Mouse (Mus musculus): ENCODE measurements at regions not wholly inside any gene's neighbourhood (a gene's known extent, or its start where the extent isn't known, plus 50 kb on each side); places are given as distances from the start of the nearest gene placed in this dataset.

DNA sequence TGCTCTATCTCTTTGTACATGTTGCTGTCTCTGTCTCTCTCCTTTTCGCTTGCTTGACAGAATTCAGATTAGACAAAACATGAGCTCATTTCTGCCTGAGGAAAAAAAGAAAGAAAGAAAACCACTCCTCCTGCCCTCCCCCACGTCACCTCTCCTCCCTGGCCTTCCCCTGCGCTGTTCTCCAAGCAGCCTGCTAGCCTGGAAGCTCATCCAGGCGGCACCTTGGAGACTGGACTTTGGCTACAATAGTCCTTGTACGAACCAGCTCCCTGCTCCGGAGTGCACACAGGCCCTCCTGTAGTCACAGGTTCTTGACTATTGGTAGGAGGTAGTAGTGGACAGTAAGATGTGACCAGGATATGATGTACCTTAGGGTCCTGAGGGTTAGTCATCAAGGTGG lies 79.4 kb downstream of the Pja1 start:
- WGBS: 73% methylated on average over 6 of the region's 6 CpGs

DNA sequence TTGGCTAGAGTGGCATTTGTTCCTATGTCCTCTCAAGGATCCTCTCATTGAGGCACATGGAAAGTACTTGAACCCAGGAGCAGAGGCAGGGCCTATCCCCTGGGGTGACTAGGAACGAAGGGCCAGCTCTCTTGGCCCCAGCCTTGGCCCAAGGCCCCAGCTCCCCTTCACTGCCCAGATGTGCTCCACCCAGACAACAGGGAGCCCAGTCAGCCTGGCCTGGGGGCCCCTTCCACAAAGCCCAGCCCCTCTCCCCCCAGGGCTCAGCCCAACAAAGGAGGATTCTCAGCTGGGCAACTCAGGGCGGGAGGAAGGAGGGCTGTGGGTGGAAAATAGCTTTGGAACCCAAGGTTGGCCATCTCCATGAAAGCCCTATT lies 80.6 kb downstream of the Pja1 start:
- H3K4me2 ChIP-seq: no peak overlapping the region
- WGBS: 78% methylated on average over 2 of the region's 2 CpGs
- H3K9me3 ChIP-seq (replicated peaks): no peaks in the 10 kb centered on the region
- no peak overlapping the region for H3K4me3 ChIP-seq
- no peaks in the 10 kb centered on the region for H3K4me1 ChIP-seq (replicated peaks)
- ATAC-seq (replicated peaks; ENCODE audit: insufficient number of reproducible peaks, insufficient read depth, low FRiP score, low read depth): no peak
- no peaks in the 10 kb centered on the region for H3K36me3 ChIP-seq
- peaks cover 10% of the 10 kb centered on the region for H3K27me3 ChIP-seq
- no peak overlapping the region for H3K27ac ChIP-seq
- no peak overlapping the region for H3K9ac ChIP-seq

More for the DNA sequence above, 79.4 kb downstream of the Pja1 start:
- Histone ChIP-seq H3K4me3 (no peak overlapping the region), H3K4me1 (replicated peaks) (no peaks in the 10 kb centered on the region), H3K9me3 (replicated peaks) (no peaks in the 10 kb centered on the region), H3K9ac (no peak overlapping the region), H3K27ac (no peak overlapping the region), H3K4me2 (no peak overlapping the region), H3K27me3 (peaks cover 11% of the 10 kb centered on the region; the same call in 1 of the 2 replicates), H3K36me3 (no peaks in the 10 kb centered on the region)
- no peak for ATAC-seq (replicated peaks; ENCODE audit: insufficient number of reproducible peaks, insufficient read depth, low FRiP score, low read depth)

DNA sequence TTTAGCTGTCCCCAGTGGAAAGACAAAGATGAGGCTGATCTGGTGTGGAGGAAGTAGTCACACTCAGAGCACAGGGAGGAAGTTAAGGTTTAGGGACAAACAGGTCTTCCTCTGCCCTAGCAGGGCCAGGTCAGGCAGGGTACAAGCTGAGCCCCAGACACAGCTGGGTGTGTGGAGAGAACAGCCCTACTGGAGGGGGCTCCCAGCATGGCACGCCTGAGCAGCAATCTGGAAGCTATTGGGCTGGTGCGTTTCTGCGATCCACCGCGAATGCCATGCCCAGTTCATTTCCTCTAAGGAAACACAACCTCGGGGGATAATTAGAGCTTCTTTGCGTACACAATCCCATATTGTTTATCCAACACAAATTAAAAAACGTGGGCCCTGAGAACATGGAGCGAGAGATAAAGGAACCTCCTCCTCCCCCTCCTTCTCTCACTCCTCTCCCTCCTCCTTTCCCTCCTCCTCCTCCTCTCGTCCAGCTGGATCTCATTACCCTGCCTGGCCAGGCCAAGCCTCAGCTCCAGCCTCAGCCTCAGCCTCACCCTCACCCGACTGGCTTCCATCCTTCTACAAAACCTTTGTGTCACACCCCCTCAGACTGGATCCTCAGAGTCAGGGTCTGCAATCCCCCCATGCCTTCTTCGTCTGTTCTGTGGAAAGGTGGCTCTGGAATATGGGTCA lies 81.2 kb downstream of the Pja1 start:
- Histone ChIP-seq H3K9me3 (replicated peaks) (no peaks in the 10 kb centered on the region), H3K4me2 (no peak overlapping the region), H3K4me3 (no peak overlapping the region), H3K4me1 (replicated peaks) (no peaks in the 10 kb centered on the region), H3K27me3 (peaks cover 13% of the 10 kb centered on the region), H3K36me3 (no peaks in the 10 kb centered on the region), H3K27ac (no peak overlapping the region), H3K9ac (no peak overlapping the region)
- WGBS: 53% methylated on average over 12 of the region's 12 CpGs
- ATAC-seq (replicated peaks; ENCODE audit: insufficient number of reproducible peaks, insufficient read depth, low FRiP score, low read depth): no peak

DNA sequence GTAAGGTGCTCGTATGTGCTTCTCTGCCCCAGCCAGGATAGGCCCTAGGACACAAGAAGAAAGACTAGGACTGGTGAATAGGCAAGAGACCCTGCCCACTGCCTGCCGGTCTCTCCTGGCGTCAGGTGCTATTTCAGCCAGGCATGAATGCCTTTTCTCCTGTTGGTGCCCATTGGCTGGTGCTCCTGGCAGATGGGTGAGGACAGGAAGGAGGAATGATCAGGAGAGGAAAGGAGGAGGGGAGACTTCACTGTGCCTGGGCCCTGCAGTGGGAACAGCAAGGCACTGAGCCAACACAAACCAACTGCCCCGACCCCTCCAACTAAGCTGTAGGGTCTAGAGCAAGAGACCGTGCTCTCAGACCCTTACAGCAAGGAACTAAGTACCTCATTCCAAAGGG lies 100.4 kb downstream of the Pja1 start:
- no peak overlapping the region for H3K4me3 ChIP-seq
- no peaks in the 10 kb centered on the region for H3K36me3 ChIP-seq
- H3K27me3 ChIP-seq: peaks cover 42% of the 10 kb centered on the region
- no peaks in the 10 kb centered on the region for H3K4me1 ChIP-seq (replicated peaks)
- H3K27ac ChIP-seq: no peak overlapping the region
- no peak for ATAC-seq (replicated peaks; ENCODE audit: insufficient number of reproducible peaks, insufficient read depth, low FRiP score, low read depth)
- 74% methylated on average over 5 of the region's 5 CpGs for WGBS
- H3K4me2 ChIP-seq: no peak overlapping the region
- H3K9ac ChIP-seq: no peak overlapping the region
- H3K9me3 ChIP-seq (replicated peaks): no peaks in the 10 kb centered on the region

DNA sequence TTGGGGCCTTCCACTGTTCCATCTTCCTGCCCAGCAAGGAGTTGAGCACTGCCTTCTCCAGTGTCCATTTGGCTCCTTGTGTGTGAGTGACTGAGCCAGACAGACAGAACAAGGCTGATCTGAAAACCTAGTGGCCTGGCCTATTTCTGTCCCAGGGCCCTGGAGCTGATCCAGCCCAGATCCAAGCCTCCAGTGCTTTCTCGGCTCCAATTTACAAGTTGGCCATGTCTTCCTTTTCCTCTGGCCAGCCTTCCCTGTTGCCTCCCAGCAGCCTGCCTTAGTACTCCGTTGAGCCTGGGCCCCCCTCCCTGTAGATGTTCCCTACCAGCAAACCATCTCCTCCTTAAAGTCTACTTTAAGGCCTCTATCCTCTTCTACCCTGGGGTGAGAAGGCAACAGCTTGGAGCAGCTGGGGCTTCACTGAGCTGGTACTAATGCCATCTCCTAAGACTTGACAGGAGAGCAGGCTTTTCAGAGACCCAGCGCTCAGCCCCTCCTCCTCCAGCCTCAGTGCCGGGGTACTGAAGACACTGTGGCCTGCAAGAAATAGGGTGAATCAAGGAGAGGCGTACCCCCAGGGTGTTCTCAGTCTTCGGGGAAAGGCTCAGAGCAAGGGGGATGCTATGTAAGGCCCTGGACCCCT lies 101.7 kb downstream of the Pja1 start:
- no peak overlapping the region for H3K27ac ChIP-seq
- no peak overlapping the region for H3K9ac ChIP-seq
- no peaks in the 10 kb centered on the region for H3K36me3 ChIP-seq
- no peaks in the 10 kb centered on the region for H3K4me1 ChIP-seq (replicated peaks)
- H3K4me2 ChIP-seq: no peak overlapping the region
- whole genome bisulfite sequencing: 66% methylated on average over 6 of the region's 6 CpGs
- no peak for ATAC-seq (replicated peaks; ENCODE audit: insufficient number of reproducible peaks, insufficient read depth, low FRiP score, low read depth)
- no peak overlapping the region for H3K4me3 ChIP-seq
- no peaks in the 10 kb centered on the region for H3K9me3 ChIP-seq (replicated peaks)
- peaks cover 37% of the 10 kb centered on the region for H3K27me3 ChIP-seq

DNA sequence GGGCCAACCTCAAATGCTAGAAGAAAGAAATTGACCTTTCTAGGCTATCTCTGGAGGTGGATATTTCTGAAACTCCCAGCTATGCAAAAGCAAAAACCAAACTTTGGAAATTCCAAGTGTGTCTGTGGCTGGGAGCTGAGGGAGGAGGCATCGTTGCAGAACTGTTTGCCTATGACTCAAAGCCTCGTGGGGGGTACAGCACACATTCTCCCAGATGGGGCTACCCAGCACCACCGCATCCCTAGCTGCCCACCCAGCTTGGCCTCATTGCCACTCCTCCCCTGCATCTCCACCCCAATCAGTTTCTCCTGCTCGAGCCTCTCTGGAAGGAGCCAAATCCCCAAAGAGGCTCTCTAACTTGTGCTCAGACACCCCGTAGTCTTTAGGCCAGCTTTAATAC lies 107.0 kb downstream of the Pja1 start:
- no peak overlapping the region for H3K9ac ChIP-seq
- H3K9me3 ChIP-seq (replicated peaks): no peaks in the 10 kb centered on the region
- WGBS: 67% methylated on average over 5 of the region's 5 CpGs
- no peak for ATAC-seq (replicated peaks; ENCODE audit: insufficient number of reproducible peaks, insufficient read depth, low FRiP score, low read depth)
- H3K36me3 ChIP-seq: no peaks in the 10 kb centered on the region
- H3K27me3 ChIP-seq: peaks cover 23% of the 10 kb centered on the region
- H3K27ac ChIP-seq: no peak overlapping the region
- H3K4me3 ChIP-seq: no peak overlapping the region
- peaks cover 6% of the 10 kb centered on the region for H3K4me1 ChIP-seq (replicated peaks)
- no peak overlapping the region for H3K4me2 ChIP-seq

DNA sequence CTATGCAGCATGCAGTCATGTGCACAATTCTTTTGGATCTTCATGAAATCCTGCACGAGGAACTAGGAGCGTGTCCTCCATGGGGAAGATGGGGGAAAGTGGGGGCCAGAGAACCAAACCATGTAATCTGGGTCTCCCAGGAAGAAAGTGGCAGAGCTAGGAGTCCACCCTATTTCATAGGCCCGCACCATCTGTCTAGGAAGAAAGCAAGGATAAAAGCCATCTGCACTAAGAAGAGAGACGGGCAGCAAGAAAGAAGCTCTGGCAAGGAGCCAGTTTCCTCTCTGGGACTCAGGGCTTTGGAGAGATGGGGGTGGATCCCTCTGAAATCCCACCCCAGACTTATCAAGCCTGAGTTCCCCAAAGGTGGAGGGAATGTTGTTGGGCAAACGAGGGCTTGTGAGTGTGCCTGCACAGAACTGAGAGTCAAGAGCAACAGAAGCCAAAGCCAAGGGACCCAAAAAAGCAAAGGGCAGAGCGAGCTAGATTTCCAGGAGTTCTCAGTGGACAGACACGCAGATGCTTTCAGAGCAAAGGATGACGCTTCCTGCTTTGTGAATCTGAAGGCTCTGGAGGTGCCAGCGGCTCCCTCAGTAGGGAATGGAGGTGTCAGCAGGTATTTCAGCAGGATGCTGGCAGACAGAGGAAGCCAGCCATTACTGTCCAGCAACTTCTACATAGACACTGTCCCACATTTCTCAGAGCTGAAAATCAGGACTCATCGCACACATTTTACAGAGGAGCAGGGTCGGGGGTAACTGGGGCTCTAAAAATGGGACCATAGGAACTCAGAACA lies 110.8 kb downstream of the Pja1 start:
- ATAC-seq (replicated peaks; ENCODE audit: insufficient number of reproducible peaks, insufficient read depth, low FRiP score, low read depth): no peak
- no peak overlapping the region for H3K4me3 ChIP-seq
- H3K4me1 ChIP-seq (replicated peaks): peaks cover 19% of the 10 kb centered on the region
- H3K36me3 ChIP-seq: no peaks in the 10 kb centered on the region
- H3K9ac ChIP-seq: no peak overlapping the region
- H3K27ac ChIP-seq: no peak overlapping the region
- WGBS: 48% methylated on average over 11 of the region's 11 CpGs
- H3K4me2 ChIP-seq: no peak overlapping the region
- H3K27me3 ChIP-seq: peaks cover 18% of the 10 kb centered on the region
- H3K9me3 ChIP-seq (replicated peaks): no peaks in the 10 kb centered on the region

DNA sequence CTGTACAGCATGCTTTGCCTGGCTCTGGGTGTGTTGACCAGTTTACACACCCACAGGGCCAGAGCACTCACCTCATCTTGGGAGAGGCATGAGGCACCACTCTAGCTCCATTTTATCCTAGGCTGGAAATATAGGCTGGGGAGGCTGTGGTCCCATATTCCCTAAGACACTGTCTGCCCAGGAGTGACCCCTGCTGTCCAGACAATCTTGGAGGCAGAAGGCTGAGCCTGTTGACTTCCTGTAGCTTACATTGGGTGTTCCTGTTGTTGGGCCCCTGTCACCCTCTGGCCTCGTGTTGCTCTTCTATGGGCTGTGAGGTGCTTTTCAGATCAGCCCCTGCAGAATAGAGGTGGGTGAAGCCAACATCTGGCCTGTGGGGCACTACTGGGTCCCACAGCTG lies 112.3 kb downstream of the Pja1 start:
- H3K4me2 ChIP-seq: no peak overlapping the region
- H3K9me3 ChIP-seq (replicated peaks): no peaks in the 10 kb centered on the region
- no peaks in the 10 kb centered on the region for H3K36me3 ChIP-seq
- ATAC-seq (replicated peaks; ENCODE audit: insufficient number of reproducible peaks, insufficient read depth, low FRiP score, low read depth): no peak
- 50% methylated on average over 1 of the region's 1 CpGs for WGBS
- no peak overlapping the region for H3K4me3 ChIP-seq
- peaks cover 22% of the 10 kb centered on the region for H3K27me3 ChIP-seq
- H3K27ac ChIP-seq: peak overlapping the region; percentile 49; the same call in 1 of the 2 replicates
- no peak overlapping the region for H3K9ac ChIP-seq
- H3K4me1 ChIP-seq (replicated peaks): peaks cover 19% of the 10 kb centered on the region

DNA sequence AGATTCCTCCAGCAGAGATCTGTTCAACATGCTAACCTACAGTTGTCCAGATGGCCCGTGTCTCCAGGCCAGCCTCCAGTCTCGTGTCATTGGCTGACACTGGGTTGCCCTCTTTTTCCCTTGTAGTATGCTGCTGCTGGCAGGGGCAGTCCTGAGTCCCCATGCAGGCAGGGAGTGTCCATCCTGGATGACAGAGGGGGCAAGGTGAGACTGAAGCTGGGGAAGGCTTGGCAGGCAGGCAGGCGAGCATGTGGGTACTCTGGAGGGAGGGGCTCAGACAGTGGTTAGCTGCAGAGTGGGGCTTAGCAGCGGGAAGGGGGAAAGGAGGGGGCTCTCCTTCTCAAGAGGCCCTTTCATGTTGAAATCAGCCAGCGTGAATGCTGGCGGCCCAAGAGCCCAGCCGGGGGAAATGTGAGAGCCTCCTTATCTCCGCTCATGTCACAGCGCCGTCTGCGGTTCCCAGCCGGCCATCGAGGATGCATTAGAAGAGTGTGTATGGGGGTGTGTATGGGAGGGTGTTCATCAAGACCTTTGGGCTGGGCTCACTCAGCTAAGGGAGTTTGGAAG lies 112.9 kb downstream of the Pja1 start:
- no peaks in the 10 kb centered on the region for H3K9me3 ChIP-seq (replicated peaks)
- 0 out of 2 replicates have a peak overlapping the region, but pooled peaks have one; percentile 23 for H3K4me2 ChIP-seq
- H3K4me1 ChIP-seq (replicated peaks): peaks cover 19% of the 10 kb centered on the region
- H3K27me3 ChIP-seq: peaks cover 21% of the 10 kb centered on the region
- ATAC-seq (replicated peaks; ENCODE audit: insufficient number of reproducible peaks, insufficient read depth, low FRiP score, low read depth): peak; percentile 68
- H3K27ac ChIP-seq: peak overlapping the region; percentile 49
- H3K4me3 ChIP-seq: no peak overlapping the region
- H3K9ac ChIP-seq: no peak overlapping the region
- no peaks in the 10 kb centered on the region for H3K36me3 ChIP-seq
- WGBS: 31% methylated on average over 13 of the region's 13 CpGs

DNA sequence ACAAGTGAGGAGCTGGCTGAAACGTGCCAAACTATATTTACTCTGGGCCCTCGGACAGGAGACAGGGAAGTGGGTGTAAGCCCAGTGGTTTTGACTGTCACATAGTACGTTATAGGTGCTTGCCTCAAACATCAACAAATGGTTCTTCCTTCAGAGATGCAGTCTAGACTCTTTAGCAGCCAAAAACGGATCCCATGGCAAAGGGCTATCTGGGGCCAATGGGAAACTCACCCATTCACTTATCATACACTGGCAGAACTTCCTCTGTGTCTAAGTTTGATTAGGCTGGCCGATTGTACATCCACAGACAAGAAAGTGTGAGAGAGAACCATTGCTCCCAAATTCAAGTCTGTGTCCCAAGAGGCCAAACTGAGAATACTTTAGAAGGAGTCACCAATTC lies 115.9 kb downstream of the Pja1 start:
- Histone ChIP-seq H3K4me1 (replicated peaks) (peaks cover 15% of the 10 kb centered on the region), H3K36me3 (no peaks in the 10 kb centered on the region), H3K9me3 (replicated peaks) (no peaks in the 10 kb centered on the region), H3K9ac (no peak overlapping the region), H3K27ac (no peak overlapping the region), H3K4me2 (no peak overlapping the region), H3K27me3 (peaks cover 14% of the 10 kb centered on the region), H3K4me3 (no peak overlapping the region)
- no peak for ATAC-seq (replicated peaks; ENCODE audit: insufficient number of reproducible peaks, insufficient read depth, low FRiP score, low read depth)
- WGBS: 64% methylated on average over 5 of the region's 5 CpGs

DNA sequence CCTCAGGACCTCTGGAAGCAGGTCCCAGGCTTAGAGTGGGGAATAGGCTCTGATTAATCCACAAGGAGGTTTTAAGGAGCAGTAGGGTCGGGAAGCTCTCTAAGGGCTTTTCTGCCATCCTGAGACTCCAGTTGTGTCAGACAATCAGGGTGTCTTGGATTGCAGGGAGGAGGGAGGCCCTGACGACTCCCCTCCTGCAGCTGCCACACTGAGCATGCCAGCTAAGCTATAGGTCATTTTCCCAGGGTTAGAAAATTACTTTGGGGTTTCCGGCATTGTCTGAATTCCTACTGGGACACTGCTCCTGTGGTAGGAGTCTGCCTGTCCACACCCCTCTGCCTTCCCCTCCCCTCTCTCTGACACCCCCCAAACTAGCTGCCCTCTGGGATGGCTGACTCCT lies 120.8 kb downstream of the Pja1 start:
- H3K9ac ChIP-seq: no peak overlapping the region
- no peak overlapping the region for H3K4me3 ChIP-seq
- no peak overlapping the region for H3K4me2 ChIP-seq
- H3K4me1 ChIP-seq (replicated peaks): no peaks in the 10 kb centered on the region
- peaks cover 4% of the 10 kb centered on the region for H3K27me3 ChIP-seq
- WGBS: 53% methylated on average over 3 of the region's 3 CpGs
- no peaks in the 10 kb centered on the region for H3K36me3 ChIP-seq
- H3K9me3 ChIP-seq (replicated peaks): no peaks in the 10 kb centered on the region
- H3K27ac ChIP-seq: no peak overlapping the region
- no peak for ATAC-seq (replicated peaks; ENCODE audit: insufficient number of reproducible peaks, insufficient read depth, low FRiP score, low read depth)

Data from heart, embryonic 15.5 days (tissue).